Mouse (Mus musculus): ENCODE data around the gene Zmynd11. TPM values are rescaled to one million over a fixed set of nuclear protein-coding genes. Genes with fewer than 3 reads are reported as not detected.

Zmynd11 gene
- polyA plus RNA-seq, 1 experiment from 2014 or later = 119 TPM

GRCm38 (mm10) chr13:9712409-9712808, 52.7 kb downstream of the Zmynd11 start:
- WGBS = 87% methylated on average over 1 of the region's 1 CpGs

GRCm38 (mm10) chr13:9708433-9709240, 56.5 kb downstream of the Zmynd11 start:
- no peak overlapping the region for H3K4me2 ChIP-seq
- no peaks in the 10 kb centered on the region for H3K27me3 ChIP-seq
- WGBS = 53% methylated on average over 7 of the region's 7 CpGs
- peaks cover 9% of the 10 kb centered on the region for H3K4me1 ChIP-seq
- no peak overlapping the region for H3K4me3 ChIP-seq
- peak overlapping the region; percentile 44 for H3K27ac ChIP-seq
- H3K36me3 ChIP-seq = peaks cover 19% of the 10 kb centered on the region
- H3K9ac ChIP-seq = peak overlapping the region; percentile 27; the same call in 1 of the 2 replicates
- H3K9me3 ChIP-seq = no peaks in the 10 kb centered on the region
- ATAC-seq (ENCODE audit: insufficient number of reproducible peaks, insufficient read depth, low FRiP score, low TSS enrichment, low read depth) = no peak

More at GRCm38 (mm10) chr13:9712409-9712808, 52.7 kb downstream of the Zmynd11 start:
- Histone ChIP-seq H3K9ac (no peak overlapping the region), H3K4me3 (no peak overlapping the region), H3K4me1 (peaks cover 9% of the 10 kb centered on the region), H3K36me3 (peaks cover 22% of the 10 kb centered on the region), H3K9me3 (no peaks in the 10 kb centered on the region), H3K27me3 (no peaks in the 10 kb centered on the region), H3K27ac (no peak overlapping the region), H3K4me2 (no peak overlapping the region)
- no peak for ATAC-seq (ENCODE audit: insufficient number of reproducible peaks, insufficient read depth, low FRiP score, low TSS enrichment, low read depth)

GRCm38 (mm10) chr13:9706720-9707119, 58.4 kb downstream of the Zmynd11 start:
- Histone ChIP-seq H3K4me3 (no peak overlapping the region), H3K4me2 (no peak overlapping the region), H3K27ac (no peak overlapping the region), H3K27me3 (no peaks in the 10 kb centered on the region), H3K36me3 (peaks cover 17% of the 10 kb centered on the region), H3K9ac (no peak overlapping the region), H3K4me1 (peaks cover 9% of the 10 kb centered on the region), H3K9me3 (no peaks in the 10 kb centered on the region)
- ATAC-seq (ENCODE audit: insufficient number of reproducible peaks, insufficient read depth, low FRiP score, low TSS enrichment, low read depth) = no peak
- 90% methylated on average over 8 of the region's 8 CpGs for whole genome bisulfite sequencing

GRCm38 (mm10) chr13:9702615-9703235, 62.4 kb downstream of the Zmynd11 start:
- H3K4me3 ChIP-seq = no peak overlapping the region
- H3K4me2 ChIP-seq = no peak overlapping the region
- no peak overlapping the region for H3K27ac ChIP-seq
- no peaks in the 10 kb centered on the region for H3K9me3 ChIP-seq
- no peaks in the 10 kb centered on the region for H3K27me3 ChIP-seq
- peaks cover 14% of the 10 kb centered on the region for H3K36me3 ChIP-seq
- WGBS = 85% methylated on average over 12 of the region's 12 CpGs
- no peak for ATAC-seq (ENCODE audit: insufficient number of reproducible peaks, insufficient read depth, low FRiP score, low TSS enrichment, low read depth)
- H3K9ac ChIP-seq = no peak overlapping the region
- no peaks in the 10 kb centered on the region for H3K4me1 ChIP-seq

GRCm38 (mm10) chr13:9697340-9697739, 67.8 kb downstream of the Zmynd11 start:
- WGBS = 93% methylated on average over 4 of the region's 4 CpGs
- H3K4me3 ChIP-seq = no peak overlapping the region
- H3K27ac ChIP-seq = no peak overlapping the region
- no peak overlapping the region for H3K4me2 ChIP-seq
- no peak overlapping the region for H3K9ac ChIP-seq
- no peaks in the 10 kb centered on the region for H3K4me1 ChIP-seq
- H3K27me3 ChIP-seq = no peaks in the 10 kb centered on the region
- no peak for ATAC-seq (ENCODE audit: insufficient number of reproducible peaks, insufficient read depth, low FRiP score, low TSS enrichment, low read depth)
- peaks cover 52% of the 10 kb centered on the region for H3K36me3 ChIP-seq
- no peaks in the 10 kb centered on the region for H3K9me3 ChIP-seq

- no peak overlapping the region for H3K27ac ChIP-seq
- H3K4me1 ChIP-seq = no peaks in the 10 kb centered on the region
- ATAC-seq (ENCODE audit: insufficient number of reproducible peaks, insufficient read depth, low FRiP score, low TSS enrichment, low read depth) = no peak
- no peak overlapping the region for H3K4me3 ChIP-seq
- H3K9ac ChIP-seq = no peak overlapping the region
- no peaks in the 10 kb centered on the region for H3K9me3 ChIP-seq
- no peaks in the 10 kb centered on the region for H3K27me3 ChIP-seq
- H3K36me3 ChIP-seq = peaks cover 63% of the 10 kb centered on the region
- H3K4me2 ChIP-seq = no peak overlapping the region
Observed at GRCm38 (mm10) chr13:9695809-9696208, 69.3 kb downstream of the Zmynd11 start.

- ATAC-seq (ENCODE audit: insufficient number of reproducible peaks, insufficient read depth, low FRiP score, low TSS enrichment, low read depth) = no peak
Observed at GRCm38 (mm10) chr13:9695403-9695802, 69.7 kb downstream of the Zmynd11 start.

GRCm38 (mm10) chr13:9694651-9695050, 70.5 kb downstream of the Zmynd11 start:
- Histone ChIP-seq H3K36me3 (peaks cover 73% of the 10 kb centered on the region), H3K27me3 (no peaks in the 10 kb centered on the region), H3K4me2 (no peak overlapping the region), H3K9me3 (no peaks in the 10 kb centered on the region), H3K4me1 (no peaks in the 10 kb centered on the region), H3K27ac (no peak overlapping the region), H3K9ac (no peak overlapping the region), H3K4me3 (no peak overlapping the region)
- 91% methylated on average over 6 of the region's 6 CpGs for WGBS
- ATAC-seq (ENCODE audit: insufficient number of reproducible peaks, insufficient read depth, low FRiP score, low TSS enrichment, low read depth) = no peak

More at GRCm38 (mm10) chr13:9695403-9695802, 69.7 kb downstream of the Zmynd11 start:
- H3K27ac ChIP-seq = no peak overlapping the region
- H3K9me3 ChIP-seq = no peaks in the 10 kb centered on the region
- no peak overlapping the region for H3K4me3 ChIP-seq
- no peaks in the 10 kb centered on the region for H3K27me3 ChIP-seq
- H3K4me1 ChIP-seq = no peaks in the 10 kb centered on the region
- no peak overlapping the region for H3K9ac ChIP-seq
- 81% methylated on average over 4 of the region's 4 CpGs for WGBS
- H3K4me2 ChIP-seq = no peak overlapping the region
- peaks cover 67% of the 10 kb centered on the region for H3K36me3 ChIP-seq

GRCm38 (mm10) chr13:9692876-9693275, 72.3 kb downstream of the Zmynd11 start:
- no peak overlapping the region for H3K27ac ChIP-seq
- H3K27me3 ChIP-seq = no peaks in the 10 kb centered on the region
- no peak overlapping the region for H3K9ac ChIP-seq
- no peaks in the 10 kb centered on the region for H3K9me3 ChIP-seq
- WGBS = 27% methylated on average over 3 of the region's 3 CpGs
- H3K4me2 ChIP-seq = no peak overlapping the region
- H3K4me3 ChIP-seq = no peak overlapping the region
- no peak for ATAC-seq (ENCODE audit: insufficient number of reproducible peaks, insufficient read depth, low FRiP score, low TSS enrichment, low read depth)
- peaks cover 86% of the 10 kb centered on the region for H3K36me3 ChIP-seq
- no peaks in the 10 kb centered on the region for H3K4me1 ChIP-seq

- Histone ChIP-seq H3K9me3 (no peaks in the 10 kb centered on the region), H3K27me3 (no peaks in the 10 kb centered on the region), H3K9ac (no peak overlapping the region), H3K4me1 (no peaks in the 10 kb centered on the region), H3K4me2 (no peak overlapping the region), H3K27ac (no peak overlapping the region), H3K36me3 (peaks cover 86% of the 10 kb centered on the region), H3K4me3 (no peak overlapping the region)
- no peak for ATAC-seq (ENCODE audit: insufficient number of reproducible peaks, insufficient read depth, low FRiP score, low TSS enrichment, low read depth)
- 87% methylated on average over 16 of the region's 16 CpGs for WGBS
Observed at GRCm38 (mm10) chr13:9689366-9689765, 75.8 kb downstream of the Zmynd11 start.

GRCm38 (mm10) chr13:9686765-9687164, 78.4 kb downstream of the Zmynd11 start:
- Histone ChIP-seq H3K4me3 (no peak overlapping the region), H3K4me2 (no peak overlapping the region), H3K4me1 (no peaks in the 10 kb centered on the region), H3K36me3 (peaks cover 93% of the 10 kb centered on the region), H3K27me3 (no peaks in the 10 kb centered on the region), H3K9ac (no peak overlapping the region), H3K9me3 (no peaks in the 10 kb centered on the region), H3K27ac (no peak overlapping the region)
- WGBS = 91% methylated on average over 11 of the region's 11 CpGs
- no peak for ATAC-seq (ENCODE audit: insufficient number of reproducible peaks, insufficient read depth, low FRiP score, low TSS enrichment, low read depth)

GRCm38 (mm10) chr13:9686261-9686660, 78.9 kb downstream of the Zmynd11 start:
- peaks cover 93% of the 10 kb centered on the region for H3K36me3 ChIP-seq
- H3K27me3 ChIP-seq = no peaks in the 10 kb centered on the region
- H3K9ac ChIP-seq = no peak overlapping the region
- no peak overlapping the region for H3K27ac ChIP-seq
- 91% methylated on average over 7 of the region's 7 CpGs for WGBS
- no peaks in the 10 kb centered on the region for H3K9me3 ChIP-seq
- ATAC-seq (ENCODE audit: insufficient number of reproducible peaks, insufficient read depth, low FRiP score, low TSS enrichment, low read depth) = no peak
- H3K4me1 ChIP-seq = no peaks in the 10 kb centered on the region
- no peak overlapping the region for H3K4me3 ChIP-seq
- H3K4me2 ChIP-seq = no peak overlapping the region

Data from embryonic facial prominence, embryonic 13.5 days (tissue).